11 mouse cellular contexts compared by ENCODE assay signal in genomic region chr10:127076082-127076481, GRCm38 (mm10). TPM values are rescaled to one million over a fixed set of nuclear protein-coding genes. Genes with fewer than 3 reads are reported as not detected.
DNase-seq lines count a peak whose midpoint lies in the region; ATAC-seq lines count a peak whose summit lies in the region.
"Had no signal": no experiment of that assay in that cellular context is flagged by ENCODE, and none has a peak within 500 bp of the region (broad histone marks: within the 10 kb centered on the region; RNA-seq: fewer than 3 reads in every experiment).

No protein-coding gene starts in this region.

- H3K9ac ChIP-seq in hindbrain, embryonic 15.5 days, result no peak overlapping the region
- H3K9ac ChIP-seq in hindbrain, embryonic 12.5 days, result no peak overlapping the region
- H3K9ac ChIP-seq: heart, embryonic 13.5 days had no signal

- H3K4me2 ChIP-seq in hindbrain, embryonic 15.5 days, result peak overlapping the region; percentile 16; the same call in 1 of the 2 replicates
- no peak overlapping the region for H3K4me2 ChIP-seq in hindbrain, embryonic 12.5 days (replicated peaks)
- H3K4me2 ChIP-seq: heart, embryonic 13.5 days had no signal

- H3K27ac ChIP-seq in hindbrain, embryonic 15.5 days (replicated peaks), result no peak overlapping the region
- no peak overlapping the region for H3K27ac ChIP-seq in hindbrain, embryonic 12.5 days
- H3K27ac ChIP-seq: heart, embryonic 13.5 days had no signal

- no peak overlapping the region for H3K4me3 ChIP-seq in hindbrain, embryonic 15.5 days
- no peak overlapping the region for H3K4me3 ChIP-seq in hindbrain, embryonic 12.5 days
- H3K4me3 ChIP-seq: heart, embryonic 13.5 days had no signal

- H3K4me1 ChIP-seq in hindbrain, embryonic 15.5 days (replicated peaks), result peaks cover 40% of the 10 kb centered on the region
- peaks cover 37% of the 10 kb centered on the region for H3K4me1 ChIP-seq in hindbrain, embryonic 12.5 days

- ATAC-seq in hindbrain, embryonic 15.5 days (ENCODE audit: low FRiP score, low read depth), result no peak
- ATAC-seq in hindbrain, embryonic 12.5 days (ENCODE audit: low FRiP score), result no peak
- ATAC-seq in monocyte, adult 5-6 weeks (replicated peaks; ENCODE audit: insufficient number of reproducible peaks, low FRiP score, low TSS enrichment, poor library complexity, severe bottlenecking), result peak; percentile 71

- H3K27me3 ChIP-seq in hindbrain, embryonic 15.5 days, result no peaks in the 10 kb centered on the region
- peaks cover 59% of the 10 kb centered on the region for H3K27me3 ChIP-seq in hindbrain, embryonic 12.5 days

- H3K9me3 ChIP-seq in hindbrain, embryonic 15.5 days, result no peaks in the 10 kb centered on the region
- no peaks in the 10 kb centered on the region for H3K9me3 ChIP-seq in hindbrain, embryonic 12.5 days (replicated peaks)
- H3K9me3 ChIP-seq: heart, embryonic 13.5 days had no signal

- peak; percentile 39 for DNase-seq in A20 (ENCODE audit: low read depth, low spot score)
- DNase-seq in brain, adult 2 months (ENCODE audit: low read depth, low spot score), result peak; percentile 82
- no peak for DNase-seq in urinary bladder, postnatal 4 days (ENCODE audit: low spot score in 2 of 2)
- no peak for DNase-seq in adrenal gland, postnatal 10 days
- no peak for DNase-seq in kidney, postnatal 25 days
- DNase-seq: lung, postnatal 14 days; right cerebral cortex, adult 18-20 months had no signal

- H3K36me3 ChIP-seq in hindbrain, embryonic 15.5 days, result no peaks in the 10 kb centered on the region
- no peaks in the 10 kb centered on the region for H3K36me3 ChIP-seq in hindbrain, embryonic 12.5 days
- H3K36me3 ChIP-seq: heart, embryonic 13.5 days had no signal

- WGBS in hindbrain, embryonic 15.5 days, result 41% methylated on average over 4 of the region's 4 CpGs
- WGBS in hindbrain, embryonic 12.5 days, result 46% methylated on average over 4 of the region's 4 CpGs

RNA-seq across cellular contexts. Expression of gene Agap2, which starts 1.0 kb away (rescaled TPM):
- polyA plus RNA-seq in hindbrain, embryonic 15.5 days (2015; fragmentation: Nextera tagmentation; extraction: Ambion mirVana), result 4.0 and 4.9 TPM in 2 replicates
- polyA plus RNA-seq in hindbrain, embryonic 12.5 days (2016; fragmentation: Nextera tagmentation; extraction: Ambion mirVana), result 1.7 and 2.0 TPM in 2 replicates
- 31.1 to 112 TPM (median 48.9 TPM) in 3 replicates for total RNA-seq in monocyte, adult 5-6 weeks (2017)
- total RNA-seq in adrenal gland, postnatal 10 days (2021), result 1 to 10 TPM; 5.7 to 6.2 TPM
- polyA plus RNA-seq: heart, embryonic 13.5 days had no signal

RNA-seq across cellular contexts. Expression of gene Tspan31, which starts 6.0 kb away (rescaled TPM):
- 120 and 123 TPM in 2 replicates for polyA plus RNA-seq in hindbrain, embryonic 15.5 days (2015; fragmentation: Nextera tagmentation; extraction: Ambion mirVana)
- polyA plus RNA-seq in hindbrain, embryonic 12.5 days (2016; fragmentation: Nextera tagmentation; extraction: Ambion mirVana), result 141 and 148 TPM in 2 replicates
- total RNA-seq in monocyte, adult 5-6 weeks (2017), result 38.1 to 49.9 TPM (median 47.0 TPM) in 3 replicates
- 10 to 100 TPM; 81.7 to 94.3 TPM for total RNA-seq in adrenal gland, postnatal 10 days (2021)

RNA-seq across cellular contexts. Expression of gene Cdk4, which starts 12.7 kb away (rescaled TPM):
- polyA plus RNA-seq in hindbrain, embryonic 15.5 days (2015; fragmentation: Nextera tagmentation; extraction: Ambion mirVana), result 743 and 831 TPM in 2 replicates
- polyA plus RNA-seq in hindbrain, embryonic 12.5 days (2016; fragmentation: Nextera tagmentation; extraction: Ambion mirVana), result 1,725 and 1,814 TPM in 2 replicates
- 23.3 to 49.4 TPM (median 23.9 TPM) in 3 replicates for total RNA-seq in monocyte, adult 5-6 weeks (2017)
- 100 to 1,000 TPM; 267 to 302 TPM for total RNA-seq in adrenal gland, postnatal 10 days (2021)

RNA-seq across cellular contexts. Expression of gene March9, which starts 16.1 kb away (rescaled TPM):
- 7.3 and 8.4 TPM in 2 replicates for polyA plus RNA-seq in hindbrain, embryonic 15.5 days (2015; fragmentation: Nextera tagmentation; extraction: Ambion mirVana)
- polyA plus RNA-seq in hindbrain, embryonic 12.5 days (2016; fragmentation: Nextera tagmentation; extraction: Ambion mirVana), result 5.4 and 6.1 TPM in 2 replicates
- total RNA-seq in monocyte, adult 5-6 weeks (2017), result 1.6 TPM in 1 of 3 replicates, not detected in the others
- 1 to 10 TPM; 6.5 to 6.9 TPM for total RNA-seq in adrenal gland, postnatal 10 days (2021)

RNA-seq across cellular contexts. Expression of gene Cyp27b1, which starts 28.0 kb away (rescaled TPM):
- polyA plus RNA-seq in hindbrain, embryonic 15.5 days (2015; fragmentation: Nextera tagmentation; extraction: Ambion mirVana), result 0.21 and 0.26 TPM in 2 replicates
- 0.25 TPM in 1 of 2 replicates, not detected in the other for polyA plus RNA-seq in hindbrain, embryonic 12.5 days (2016; fragmentation: Nextera tagmentation; extraction: Ambion mirVana)
- total RNA-seq in monocyte, adult 5-6 weeks (2017), result not detected in 3 replicates
- total RNA-seq in adrenal gland, postnatal 10 days (2021), result under 1 TPM; 0.27 to 0.30 TPM

Comparison
In these comparisons a context has a peak if more than half of its experiments do, and no peak if none do; other contexts are left out.
1. DNase-seq: peak in A20 (single experiment) and brain, adult 2 months (single experiment); none in urinary bladder, postnatal 4 days (0 of 2), adrenal gland, postnatal 10 days (single experiment) and kidney, postnatal 25 days (0 of 2).